Mouse (Mus musculus) right cerebral cortex, postnatal 25 days (tissue): Measurements from ENCODE around the gene Sarm1.

ENCODE experiments used
- DNase-seq: peaks from one replicate; pipeline ENCODE4 v3.0.0; 2022

The Sarm1 gene

GRCm38 (mm10) chr11:78463286-78464036, 34.1 kb downstream of the Sarm1 start:
- DNase-seq, result no peak

- no peak for DNase-seq
These were observed 34.9 kb downstream of the Sarm1 start for GRCm38 (mm10) chr11:78462669-78463068.

GRCm38 (mm10) chr11:78461894-78462293, 35.7 kb downstream of the Sarm1 start:
- DNase-seq, result no peak

- DNase-seq, result no peak
These were observed 38.8 kb downstream of the Sarm1 start for GRCm38 (mm10) chr11:78458740-78459139.

GRCm38 (mm10) chr11:78455308-78455707, 42.2 kb downstream of the Sarm1 start:
- no peak for DNase-seq

- DNase-seq, result no peak
These were observed 43.3 kb downstream of the Sarm1 start for GRCm38 (mm10) chr11:78454276-78454675.

- DNase-seq, result no peak
These were observed 43.9 kb downstream of the Sarm1 start for GRCm38 (mm10) chr11:78453675-78454074.

- DNase-seq, result no peak
These were observed 47.2 kb downstream of the Sarm1 start for GRCm38 (mm10) chr11:78450337-78450736.

- DNase-seq, result no peak
These were observed 49.3 kb downstream of the Sarm1 start for GRCm38 (mm10) chr11:78448242-78448641.

GRCm38 (mm10) chr11:78447168-78447567, 50.4 kb downstream of the Sarm1 start:
- DNase-seq, result no peak

GRCm38 (mm10) chr11:78443115-78443514, 54.4 kb downstream of the Sarm1 start:
- no peak for DNase-seq

GRCm38 (mm10) chr11:78438399-78438930, 59.1 kb downstream of the Sarm1 start:
- no peak for DNase-seq

- no peak for DNase-seq
These were observed 60.4 kb downstream of the Sarm1 start for GRCm38 (mm10) chr11:78437182-78437581.

GRCm38 (mm10) chr11:78435776-78436349, 61.7 kb downstream of the Sarm1 start:
- no peak for DNase-seq

- DNase-seq, result no peak
These were observed 63.5 kb downstream of the Sarm1 start for GRCm38 (mm10) chr11:78434052-78434451.

GRCm38 (mm10) chr11:78431176-78431575, 66.4 kb downstream of the Sarm1 start:
- DNase-seq, result no peak

- no peak for DNase-seq
These were observed 67.2 kb downstream of the Sarm1 start for GRCm38 (mm10) chr11:78430195-78430878.

GRCm38 (mm10) chr11:78428309-78428708, 69.2 kb downstream of the Sarm1 start:
- no peak for DNase-seq

GRCm38 (mm10) chr11:78427655-78428054, 69.9 kb downstream of the Sarm1 start:
- no peak for DNase-seq

- no peak for DNase-seq
These were observed 72.0 kb downstream of the Sarm1 start for GRCm38 (mm10) chr11:78425572-78425971.

GRCm38 (mm10) chr11:78424352-78424751, 73.2 kb downstream of the Sarm1 start:
- DNase-seq, result no peak
